Mouse (Mus musculus) ovary, postnatal 36 days (tissue): ENCODE data around the gene Sae1.

Experiments
- DNase-seq: peaks from one replicate; pipeline ENCODE4 v3.0.0; 2022; ENCODE audit warnings: low spot score, mixed read lengths

The Sae1 gene

GRCm38 (mm10) chr7:16280721-16281120, 106.9 kb downstream of the Sae1 start:
- no peak for DNase-seq

- no peak for DNase-seq
Observed at GRCm38 (mm10) chr7:16274922-16275890, 112.4 kb downstream of the Sae1 start.

GRCm38 (mm10) chr7:16273766-16274140, 113.9 kb downstream of the Sae1 start:
- DNase-seq: peak; percentile 74

- peak; percentile 83 for DNase-seq
Observed at GRCm38 (mm10) chr7:16273081-16273765, 114.4 kb downstream of the Sae1 start, which contains the start of gene Inafm1. Gene Inafm1 (minus strand): TSS chr7:16273617.

GRCm38 (mm10) chr7:16272681-16273080, 114.9 kb downstream of the Sae1 start:
- DNase-seq: peak; percentile 76

- DNase-seq: no peak
Observed at GRCm38 (mm10) chr7:16271139-16271538, 116.5 kb downstream of the Sae1 start.
